Mouse (Mus musculus) Patski (cell line): ENCODE results near the gene Trim15. TPM values are rescaled to one million over a fixed set of nuclear protein-coding genes. Genes with fewer than 3 reads are reported as not detected.
"Not testable (repeated sequence)": the region's sequence is repeated elsewhere in the genome, so short reads cannot be mapped to it uniquely, and the experiment has no call there.

Experiments used
- ATAC-seq: fragments of 100-300 bp; one replicate; pipeline ENCODE4 v1.8.0; 2021
- CTCF ChIA-PET: fragments of 350-600 bp; sonication (Branson Sonifier 250); formaldehyde crosslinking; loops from one replicate; lab custom pipeline; 2022; ENCODE audit warnings: inconsistent platforms; lab: Charles Lee
- POLR2A ChIA-PET: fragments of 350-600 bp; sonication (Branson Sonifier 250); formaldehyde crosslinking; loops from one replicate; lab custom pipeline; 2022; ENCODE audit warnings: antibody characterized with exemption, inconsistent platforms; lab: Charles Lee
- DNase-seq: peaks from one replicate; pipeline ENCODE4 v3.0.0-alpha.2; 2011; ENCODE audit warnings: low read depth, low spot score
- H3K27me3 ChIP-seq: fragments of 371-371 bp; one replicate; pipeline ENCODE4 v1.5.1; 2021
- CTCF ChIP-seq: fragments of 100-300 bp; IDR thresholded peaks from one replicate; pipeline ENCODE4 v1.5.1; 2021
- in situ Hi-C: fragments of 300-500 bp; cut with MboI; formaldehyde crosslinking; loops from 3 replicates; pipeline ENCODE4 v1.11.1; 2018; ENCODE audit warnings: low pct_unique_long_range_greater_than_20kb, mixed read lengths
- polyA plus RNA-seq: library from polyadenylated mRNA; unstranded; gene quantifications from one replicate; pipeline ENCODE4 v1.2.3, GENCODE M21; 2021

The Trim15 gene
- polyA plus RNA-seq, 1 experiment from 2014 or later = 0.31 TPM

DNA sequence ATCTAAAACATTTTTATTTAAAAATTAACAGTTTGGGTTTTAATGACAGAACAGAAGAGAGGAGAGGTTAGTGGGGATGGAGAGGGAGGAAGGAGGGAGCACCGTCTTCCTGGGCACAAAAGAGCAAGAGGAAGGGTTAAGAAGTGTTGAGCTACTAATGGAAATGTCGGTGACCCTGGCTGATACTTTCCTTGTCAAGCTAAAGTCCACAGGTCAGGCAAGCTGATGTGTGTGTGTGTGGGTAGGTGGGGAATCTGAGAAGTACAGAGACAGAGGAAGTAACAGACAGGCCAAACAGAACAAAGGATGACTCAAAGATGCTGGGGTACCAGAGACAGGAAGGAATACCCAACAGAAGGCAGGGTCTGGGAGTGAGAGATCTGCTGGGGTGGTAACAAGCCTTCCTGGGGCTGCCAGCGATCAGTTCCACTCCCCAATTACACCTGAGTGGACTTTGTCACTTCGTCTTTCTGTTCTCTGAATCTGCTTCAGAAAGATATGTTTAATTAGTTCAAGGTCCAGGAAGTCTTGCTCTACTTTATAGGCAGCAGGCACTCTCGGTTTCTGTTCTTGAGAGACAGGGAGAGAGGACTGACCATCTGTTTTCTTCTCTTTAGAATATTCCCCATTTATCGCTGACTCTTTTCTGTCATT lies 30.7 kb upstream of the Trim15 start, which contains the start of gene Trim31:
Gene Trim31 (plus strand): TSS at position 567 of the 654 bp plus-strand sequence.
- in situ Hi-C loops = no loop called here
- POLR2A ChIA-PET = no interaction called here

DNA sequence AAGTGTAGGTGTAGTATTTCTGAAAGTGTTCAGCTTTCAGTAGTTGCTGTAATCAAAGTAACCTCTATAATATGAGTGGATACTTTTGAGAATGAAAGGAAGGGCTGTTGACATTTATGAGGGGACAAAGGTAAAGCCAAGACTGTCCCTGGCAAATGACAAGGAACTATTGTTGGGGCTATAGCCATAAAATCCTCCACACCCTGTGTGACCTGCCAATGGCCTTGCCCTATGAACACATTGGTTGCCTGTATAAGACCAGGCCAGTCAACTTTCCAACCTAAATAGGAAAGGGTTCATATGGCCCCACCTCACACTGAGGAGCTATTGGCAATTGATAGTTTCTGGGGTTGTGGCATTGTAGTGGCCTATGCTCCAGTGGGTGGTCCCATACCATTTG lies 30.1 kb upstream of the Trim15 start:
- in situ Hi-C loops = no loop called here
- peaks cover 4% of the 10 kb centered on the region for H3K27me3 ChIP-seq
- ATAC-seq = no peak
- ChIA-PET CTCF (interaction anchor here (0.9 to 2.6 kb wide), 9 partner anchors 9 to 110 kb away, joined by 3 to 12 read pairs (median 3); no protein-coding TSS in a partner anchor), POLR2A (no interaction called here)
- TF ChIP-seq CTCF = no peak
- DNase-seq = no peak

More for the DNA sequence above, 30.7 kb upstream of the Trim15 start, which contains the start of gene Trim31:
- CTCF ChIA-PET = interaction anchor here (0.8 to 2.6 kb wide), 4 partner anchors 9 to 73 kb away, joined by 3 to 12 read pairs (median 6); no protein-coding TSS in a partner anchor
- ATAC-seq = no peak
- no peak for DNase-seq
- peaks cover 4% of the 10 kb centered on the region for H3K27me3 ChIP-seq
- TF ChIP-seq CTCF = no peak

DNA sequence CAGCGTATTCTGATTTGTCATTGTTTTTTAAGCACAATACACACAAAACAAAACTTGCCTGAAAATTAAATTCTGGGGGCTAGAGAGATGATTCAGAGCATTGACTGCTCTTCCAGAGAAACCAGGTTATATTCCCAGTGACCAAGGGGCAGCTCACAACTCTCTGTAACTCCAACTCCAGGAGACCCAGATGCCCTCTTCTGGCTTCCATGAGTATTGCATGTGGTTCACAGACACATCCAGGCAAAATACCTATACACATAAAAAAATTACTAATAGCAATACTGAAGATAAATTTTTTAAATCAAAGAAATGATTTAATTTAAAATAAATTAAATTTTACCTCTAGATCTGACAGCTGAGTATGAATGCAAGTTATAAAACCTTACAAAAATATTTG lies 29.6 kb upstream of the Trim15 start:
- ATAC-seq (no peak), DNase-seq (no peak)
- peaks cover 2% of the 10 kb centered on the region for H3K27me3 ChIP-seq
- ChIA-PET POLR2A (no interaction called here), CTCF (interaction anchor here (0.9 to 2.6 kb wide), 8 partner anchors 9 to 110 kb away, joined by 3 to 12 read pairs (median 4); no protein-coding TSS in a partner anchor)
- in situ Hi-C loops = no loop called here
- peak; percentile 65 for TF ChIP-seq CTCF

DNA sequence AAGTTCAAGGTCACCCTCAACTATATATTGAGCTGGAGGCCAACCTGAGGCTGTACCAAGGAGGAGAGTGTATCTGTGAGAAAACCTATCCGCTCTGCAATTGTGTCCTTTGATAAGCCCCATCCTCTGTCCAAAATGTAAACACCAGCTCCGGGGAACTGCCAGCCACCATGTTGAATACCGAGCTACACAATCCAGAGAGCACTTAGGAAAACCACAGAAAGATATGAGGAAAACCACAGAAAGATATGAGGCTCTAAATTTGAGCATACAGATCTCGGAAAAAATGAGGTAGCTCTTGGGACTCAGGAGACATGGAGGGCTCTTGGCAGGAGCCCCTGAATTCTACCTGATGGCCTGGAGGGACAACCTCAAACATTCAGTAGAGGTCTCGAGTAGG lies 26.4 kb upstream of the Trim15 start:
- in situ Hi-C loops = loop anchor here (5.0 kb wide), 2 partner anchors 159 to 309 kb away; partner anchors contain the start of gene Olfr94
- CTCF ChIA-PET = interaction anchor here (0.8 to 5.9 kb wide), 14 partner anchors 8 to 304 kb away, joined by 3 to 51 read pairs (median 6); no protein-coding TSS in a partner anchor
- DNase-seq (no peak), ATAC-seq (no peak)
- peaks cover 14% of the 10 kb centered on the region for H3K27me3 ChIP-seq
- POLR2A ChIA-PET = no interaction called here
- no peak for TF ChIP-seq CTCF

DNA sequence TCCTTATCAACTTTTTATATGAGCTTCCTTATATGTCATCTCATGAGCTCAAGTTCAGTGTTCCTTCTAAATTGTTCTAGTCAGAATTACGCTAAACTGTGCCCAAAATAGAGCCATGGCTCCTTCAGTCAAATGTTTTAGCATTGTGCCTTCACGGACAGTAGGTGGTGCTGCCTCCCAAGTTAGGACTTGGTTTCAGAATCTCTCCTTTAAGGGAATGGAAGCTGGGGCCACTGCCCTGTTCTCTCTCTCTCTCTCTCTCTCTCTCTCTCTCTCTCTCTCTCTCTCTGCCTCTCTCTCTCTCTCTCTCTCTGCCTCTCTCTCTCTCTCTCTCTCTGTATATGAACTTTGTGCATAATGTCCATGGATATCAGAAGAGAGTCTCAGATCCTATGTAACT lies 25.4 kb upstream of the Trim15 start:
- ChIA-PET CTCF (interaction anchor here (0.7 to 5.9 kb wide), 27 partner anchors 9 to 312 kb away, joined by 3 to 51 read pairs (median 5); no protein-coding TSS in a partner anchor), POLR2A (interaction anchor here (0.7 kb wide), 1 partner anchor 54 kb away, joined by 3 read pairs; no protein-coding TSS in a partner anchor)
- peak; percentile 87 for TF ChIP-seq CTCF
- in situ Hi-C loops = loop anchor here (5.0 kb wide), 2 partner anchors 160 to 310 kb away; partner anchors contain the start of gene Olfr94
- ATAC-seq = peak; percentile 80
- H3K27me3 ChIP-seq = peaks cover 20% of the 10 kb centered on the region
- no peak for DNase-seq

DNA sequence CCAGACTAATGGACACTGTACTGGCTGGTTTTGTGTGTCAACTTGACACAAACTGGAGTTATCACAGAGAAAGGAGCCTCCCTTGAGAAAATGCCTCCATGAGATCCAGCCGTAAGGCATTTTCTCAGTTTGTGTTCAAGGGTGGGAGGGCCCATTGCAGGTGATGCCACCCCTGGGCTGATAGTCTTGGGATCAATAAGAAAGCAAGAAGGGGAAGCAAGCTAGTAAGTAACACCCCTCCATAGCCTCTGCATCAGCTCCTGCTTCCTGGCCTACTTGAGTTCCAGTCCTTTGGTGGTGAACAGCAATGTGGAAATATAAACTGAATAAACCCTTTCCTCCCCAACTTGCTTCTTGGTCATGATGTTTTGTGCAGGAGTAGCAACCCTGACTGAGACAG lies 24.5 kb upstream of the Trim15 start:
- H3K27me3 ChIP-seq = peaks cover 22% of the 10 kb centered on the region
- CTCF ChIA-PET = interaction anchor here (0.8 to 5.9 kb wide), 13 partner anchors 12 to 313 kb away, joined by 3 to 51 read pairs (median 7); no protein-coding TSS in a partner anchor
- in situ Hi-C loops = loop anchor here (5.0 kb wide), 2 partner anchors 161 to 311 kb away; partner anchors contain the start of gene Olfr94
- ATAC-seq, DNase-seq, POLR2A ChIA-PET: not testable (repeated sequence)

DNA sequence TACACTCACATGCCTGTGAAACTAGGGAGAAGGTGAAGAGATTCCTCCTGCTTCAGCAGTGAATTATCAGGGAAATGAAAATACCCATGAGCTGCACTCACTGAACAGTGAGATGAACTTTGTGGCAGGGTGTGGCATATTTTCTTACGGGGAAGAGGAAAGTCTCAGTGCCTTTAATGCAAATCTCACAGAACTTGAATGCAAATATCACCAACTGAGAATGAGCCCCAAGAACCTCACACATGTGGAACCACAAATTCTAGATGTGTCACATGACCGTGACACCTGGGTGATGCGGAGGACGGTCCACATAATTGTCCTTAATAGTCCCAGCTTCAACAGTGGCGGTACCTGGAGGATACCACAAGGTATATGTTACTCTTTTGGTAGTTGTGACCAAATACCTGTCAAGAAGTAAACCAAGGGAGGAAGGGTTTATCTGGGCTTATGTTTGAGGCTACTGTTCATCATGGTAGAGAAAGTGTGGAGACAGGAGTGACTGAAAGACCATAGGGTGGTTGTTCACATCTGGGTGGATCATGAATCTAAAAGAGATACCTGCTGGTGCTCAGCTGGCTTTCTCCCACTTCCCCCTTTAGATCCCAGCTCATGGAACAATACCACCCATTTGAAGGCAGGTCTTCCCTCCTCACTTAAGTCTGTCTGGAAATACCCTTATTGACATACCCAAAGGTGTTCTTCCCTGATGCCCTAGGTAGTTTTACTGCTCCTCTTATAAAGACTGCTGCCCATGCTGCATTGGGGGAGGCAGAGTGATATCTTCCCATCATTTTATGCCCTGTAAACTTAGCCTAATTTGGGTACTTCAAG lies 23.3 kb upstream of the Trim15 start, which contains the start of gene Trim40:
Gene Trim40 (minus strand): TSS at position 51 of the 831 bp plus-strand sequence.
- in situ Hi-C loops = loop anchor here (5.0 kb wide), 2 partner anchors 162 to 312 kb away; partner anchors contain the start of gene Olfr94
- POLR2A ChIA-PET = no interaction called here
- DNase-seq (no peak), ATAC-seq (no peak)
- peaks cover 22% of the 10 kb centered on the region for H3K27me3 ChIP-seq
- TF ChIP-seq CTCF = no peak
- CTCF ChIA-PET = interaction anchor here (5.9 kb wide), 1 partner anchor 23 kb away, joined by 51 read pairs; no protein-coding TSS in a partner anchor

DNA sequence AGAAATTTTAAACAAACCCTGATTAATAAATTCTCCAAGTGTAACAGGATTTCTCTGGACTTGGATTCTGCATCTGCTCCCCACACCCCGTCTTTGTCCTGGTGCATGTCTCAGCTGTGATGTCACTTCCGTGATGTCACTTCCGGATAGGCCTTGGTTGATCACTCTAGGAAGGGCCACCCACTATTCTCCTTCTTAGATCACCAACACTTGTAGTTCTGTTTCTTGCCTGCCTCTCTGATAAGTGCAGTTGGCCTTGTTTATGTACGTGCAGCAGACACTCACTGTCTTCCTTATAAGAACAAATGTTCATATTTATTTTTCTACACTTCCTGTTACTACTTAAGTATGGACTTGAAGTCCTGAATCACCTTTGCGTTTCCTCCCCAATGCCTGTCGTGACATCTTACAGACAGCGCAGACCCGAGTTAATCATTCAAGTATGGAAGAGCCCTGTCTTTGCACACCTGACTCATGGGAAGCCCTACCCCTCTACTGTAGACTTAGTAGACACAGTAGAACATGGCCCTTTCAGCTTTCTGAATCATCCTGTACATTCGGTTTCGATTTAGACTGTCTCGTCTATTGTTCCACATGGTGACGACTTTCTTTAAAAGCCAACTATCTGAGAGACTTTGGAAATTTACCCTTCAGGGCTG lies 18.3 kb upstream of the Trim15 start:
- H3K27me3 ChIP-seq = peaks cover 18% of the 10 kb centered on the region
- CTCF ChIA-PET = interaction anchor here (1.0 kb wide), 1 partner anchor 9 kb away, joined by 3 read pairs; no protein-coding TSS in a partner anchor
- TF ChIP-seq CTCF = no peak
- in situ Hi-C loops = no loop called here
- ATAC-seq (no peak), DNase-seq (no peak)
- POLR2A ChIA-PET = no interaction called here

DNA sequence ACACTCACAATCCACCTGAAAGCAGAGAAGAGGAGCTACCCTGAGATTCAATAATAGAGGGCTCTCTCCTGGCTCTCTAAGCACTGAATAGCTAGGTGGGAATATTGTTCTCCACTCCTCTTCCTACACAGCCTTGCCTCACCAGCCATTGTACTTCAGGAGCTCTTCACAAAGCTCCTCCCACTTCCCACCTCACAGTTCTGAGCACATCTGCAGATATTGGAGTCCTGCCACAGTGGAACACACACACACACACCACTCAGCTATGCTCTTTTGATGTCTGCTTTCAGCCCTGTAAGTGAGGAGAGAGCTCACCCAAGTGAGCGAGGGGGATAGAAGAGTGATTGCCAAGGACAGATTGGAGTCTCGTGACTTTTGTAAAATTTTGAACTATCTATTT lies 16.3 kb upstream of the Trim15 start:
- ChIA-PET CTCF (interaction anchor here (1.1 to 1.6 kb wide), 4 partner anchors 9 to 30 kb away, joined by 3 to 7 read pairs (median 4); no protein-coding TSS in a partner anchor), POLR2A (no interaction called here)
- no peak for DNase-seq
- peaks cover 8% of the 10 kb centered on the region for H3K27me3 ChIP-seq
- no peak for TF ChIP-seq CTCF
- in situ Hi-C loops = no loop called here
- ATAC-seq = no peak

DNA sequence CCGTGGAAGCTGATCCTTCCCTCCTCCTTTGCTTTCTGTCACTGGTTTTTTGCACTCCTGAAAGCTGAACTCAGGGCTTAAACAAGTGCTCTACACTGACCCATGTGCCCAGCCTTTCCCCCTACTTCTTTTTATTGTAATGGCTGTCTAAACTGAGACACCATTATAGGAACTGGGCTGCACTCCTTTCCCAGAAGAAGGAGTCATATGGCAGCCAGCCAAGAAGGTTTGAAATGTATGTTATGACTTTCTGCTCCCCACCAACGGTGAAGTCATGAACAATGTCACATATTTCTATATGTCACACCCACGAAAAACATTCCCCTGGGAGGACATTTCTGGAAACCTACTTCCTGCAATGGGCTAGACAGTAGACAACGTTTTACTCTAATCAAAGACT lies 7.6 kb upstream of the Trim15 start:
- in situ Hi-C loops = no loop called here
- DNase-seq (no peak), ATAC-seq (no peak)
- H3K27me3 ChIP-seq = no peaks in the 10 kb centered on the region
- POLR2A ChIA-PET = no interaction called here
- TF ChIP-seq CTCF = no peak
- CTCF ChIA-PET = no interaction called here
